Mouse (Mus musculus): ENCODE results near the gene Col2a1. TPM values are rescaled to one million over a fixed set of nuclear protein-coding genes. Genes with fewer than 3 reads are reported as not detected.

The Col2a1 gene
- total RNA-seq, 2 experiments from 2014 or later: 0.42 to 1.0 TPM

DNA sequence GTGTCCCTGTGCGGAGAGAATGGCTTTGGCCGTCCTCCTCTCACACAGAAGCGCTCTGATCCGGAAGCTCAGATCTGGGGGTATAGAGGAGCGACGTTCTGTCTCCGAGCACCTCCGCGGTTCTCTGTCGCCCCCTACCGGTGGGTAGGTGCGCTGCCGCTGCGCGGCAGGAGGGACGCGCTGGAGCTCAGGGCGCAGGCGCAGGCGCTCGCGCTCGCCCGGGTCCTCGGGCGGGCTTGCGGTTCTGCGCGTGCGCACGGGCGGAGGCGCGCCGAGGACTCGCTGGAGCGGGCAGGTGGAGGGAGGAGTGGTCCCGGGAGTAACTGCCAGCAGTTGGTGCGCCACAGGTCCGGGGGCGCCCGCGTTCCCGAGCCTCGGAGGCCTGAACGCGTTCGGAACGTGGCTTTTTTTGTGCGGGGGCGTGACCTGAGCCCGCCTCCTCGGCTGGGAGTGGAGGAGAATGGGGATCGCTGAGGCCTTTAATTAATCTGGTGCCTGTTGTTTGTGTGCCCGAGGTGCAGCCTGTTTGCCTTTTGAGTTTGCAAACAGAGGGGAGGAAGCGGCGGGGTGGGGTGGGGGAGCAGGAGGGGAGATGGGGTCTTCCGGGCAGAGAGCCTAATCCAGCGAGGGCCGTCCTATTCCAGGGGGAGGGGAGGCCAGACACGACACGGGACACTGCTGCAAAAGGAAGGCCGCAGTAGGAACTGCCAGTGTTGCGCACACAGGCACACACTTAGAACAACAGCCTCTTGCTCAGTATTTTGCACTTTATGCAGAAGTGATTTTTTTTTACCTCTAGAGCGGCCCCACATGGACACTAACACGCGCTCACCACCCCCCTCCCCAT lies 40.3 kb downstream of the Col2a1 start, which contains the start of gene Tmem106c:
Tmem106c (plus strand) TSS at position 212 of the 847 bp plus-strand sequence.
- peak; percentile 94 for DNase-seq (ENCODE audit: extremely low spot score in 1 of 2, low spot score in 1 of 2)

DNA sequence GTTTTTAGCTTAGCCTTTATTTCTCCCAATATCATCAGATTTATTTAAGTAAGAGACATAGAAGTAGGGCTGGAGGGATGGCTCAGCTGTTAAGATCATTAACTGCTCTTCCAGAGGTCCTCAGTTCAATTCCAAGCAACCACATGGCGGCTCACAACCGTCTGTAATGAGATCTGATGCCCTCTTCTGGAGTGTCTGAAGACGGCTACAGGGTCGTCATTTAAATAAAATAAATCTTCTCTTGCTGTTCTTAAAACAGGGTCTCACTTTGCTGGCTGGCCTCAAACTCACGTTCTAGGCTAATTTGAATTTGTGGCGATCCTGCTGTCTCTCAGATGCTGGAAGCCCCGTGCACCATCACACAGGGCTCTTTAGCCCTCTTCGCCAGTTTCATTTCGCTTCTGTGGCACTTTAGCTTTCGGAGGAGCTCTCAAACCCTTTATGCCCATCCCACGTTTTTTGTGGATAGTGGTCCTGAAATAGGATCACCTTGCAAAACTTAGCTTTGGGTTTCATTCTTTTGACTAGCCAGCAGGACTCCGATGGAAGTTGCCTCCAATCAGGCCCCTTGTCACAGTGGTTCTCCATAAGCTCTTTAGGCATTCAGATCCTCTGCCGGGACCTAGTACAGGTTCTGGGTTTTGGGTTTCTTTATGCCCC lies 41.0 kb downstream of the Col2a1 start:
- peak in 1 of 2 experiments; percentile 10 for DNase-seq (ENCODE audit: extremely low spot score in 1 of 2, low spot score in 1 of 2)

- DNase-seq (ENCODE audit: extremely low spot score in 1 of 2, low spot score in 1 of 2): no peak
These were observed 48.1 kb downstream of the Col2a1 start for GRCm38 (mm10) chr15:97956416-97956815.

DNA sequence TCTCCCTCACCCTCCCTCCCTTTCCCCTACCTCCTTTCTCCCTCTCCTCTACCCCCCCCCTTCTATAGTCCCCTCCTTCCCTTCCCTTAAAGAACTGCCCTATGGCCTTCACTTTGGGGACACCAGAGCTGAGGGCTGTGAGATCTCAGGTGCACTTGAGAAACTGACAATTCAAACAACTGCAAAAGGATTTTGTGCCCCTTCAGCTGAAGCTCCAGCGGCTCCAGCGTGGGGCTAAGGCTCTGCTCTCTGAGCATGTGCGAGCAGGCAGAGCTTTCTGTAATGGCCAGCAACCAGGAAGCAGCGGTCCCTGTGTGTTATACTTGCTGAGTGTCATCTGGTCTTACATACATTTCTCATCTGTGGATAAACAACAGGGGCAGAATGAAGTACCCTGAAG lies 48.8 kb downstream of the Col2a1 start:
- no peak for DNase-seq (ENCODE audit: extremely low spot score in 1 of 2, low spot score in 1 of 2)

DNA sequence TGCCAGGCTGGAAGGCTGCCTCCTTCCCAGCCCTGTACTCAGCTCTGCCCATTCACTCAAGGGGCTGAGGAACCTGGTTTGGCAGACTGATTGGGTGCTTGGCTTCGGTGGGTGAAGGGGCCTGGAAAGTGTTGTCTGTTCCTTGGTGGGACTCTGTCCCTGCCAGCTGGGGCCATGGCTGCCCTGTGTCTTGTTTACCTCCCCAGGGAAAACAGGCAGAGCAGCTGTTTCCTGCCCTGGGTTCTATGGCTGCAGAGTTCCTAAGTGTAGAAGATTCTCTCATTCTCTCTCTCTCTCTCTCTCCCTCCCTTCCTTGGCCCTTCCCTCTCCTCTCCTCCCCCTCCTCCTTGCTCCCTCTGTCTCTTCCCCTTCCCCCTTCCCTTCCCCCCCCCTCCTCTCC lies 49.2 kb downstream of the Col2a1 start:
- DNase-seq (ENCODE audit: extremely low spot score in 1 of 2, low spot score in 1 of 2): no peak

GRCm38 (mm10) chr15:97954671-97955070 lies 49.8 kb downstream of the Col2a1 start:
- no peak for DNase-seq (ENCODE audit: extremely low spot score in 1 of 2, low spot score in 1 of 2)

GRCm38 (mm10) chr15:97952889-97953189 lies 51.7 kb downstream of the Col2a1 start:
- no peak for DNase-seq (ENCODE audit: extremely low spot score in 1 of 2, low spot score in 1 of 2)

GRCm38 (mm10) chr15:97952137-97952888 lies 52.2 kb downstream of the Col2a1 start:
- peak; percentile 49 to 66 for DNase-seq (ENCODE audit: extremely low spot score in 1 of 2, low spot score in 1 of 2)

DNA sequence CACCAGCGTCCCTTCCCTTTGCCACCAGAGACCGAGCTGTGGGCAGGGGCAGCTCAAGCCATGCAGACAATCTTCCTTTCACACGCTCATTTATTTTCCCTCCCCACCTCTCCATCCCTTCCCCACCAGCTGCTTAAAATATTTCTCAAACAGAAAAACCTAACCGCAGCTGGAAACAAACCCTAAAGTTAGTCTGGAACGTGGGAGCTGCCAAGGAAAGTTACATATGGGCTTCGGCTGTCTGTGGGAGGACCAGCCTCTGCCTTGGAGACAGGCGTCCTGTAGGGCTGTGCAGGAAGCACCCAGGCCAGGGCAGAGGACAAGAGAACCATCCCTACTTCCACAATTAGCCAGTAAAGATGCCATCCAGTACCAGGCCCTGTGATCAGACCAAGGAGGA lies 54.3 kb downstream of the Col2a1 start:
- DNase-seq (ENCODE audit: extremely low spot score in 1 of 2, low spot score in 1 of 2): no peak

- no peak for DNase-seq (ENCODE audit: extremely low spot score in 1 of 2, low spot score in 1 of 2)
These were observed 54.8 kb downstream of the Col2a1 start for GRCm38 (mm10) chr15:97949706-97950105.

GRCm38 (mm10) chr15:97948720-97949119 lies 55.8 kb downstream of the Col2a1 start:
- no peak for DNase-seq (ENCODE audit: extremely low spot score in 1 of 2, low spot score in 1 of 2)

- DNase-seq (ENCODE audit: extremely low spot score in 1 of 2, low spot score in 1 of 2): no peak
These were observed 58.7 kb downstream of the Col2a1 start for GRCm38 (mm10) chr15:97945656-97946315.

- no peak for DNase-seq (ENCODE audit: extremely low spot score in 1 of 2, low spot score in 1 of 2)
These were observed 59.4 kb downstream of the Col2a1 start for GRCm38 (mm10) chr15:97944919-97945574.

GRCm38 (mm10) chr15:97943356-97943755 lies 61.1 kb downstream of the Col2a1 start:
- no peak for DNase-seq (ENCODE audit: extremely low spot score in 1 of 2, low spot score in 1 of 2)

- DNase-seq (ENCODE audit: extremely low spot score in 1 of 2, low spot score in 1 of 2): no peak
These were observed 62.0 kb downstream of the Col2a1 start for GRCm38 (mm10) chr15:97942538-97942937.

GRCm38 (mm10) chr15:97941306-97941705 lies 63.2 kb downstream of the Col2a1 start:
- no peak for DNase-seq (ENCODE audit: extremely low spot score in 1 of 2, low spot score in 1 of 2)

DNA sequence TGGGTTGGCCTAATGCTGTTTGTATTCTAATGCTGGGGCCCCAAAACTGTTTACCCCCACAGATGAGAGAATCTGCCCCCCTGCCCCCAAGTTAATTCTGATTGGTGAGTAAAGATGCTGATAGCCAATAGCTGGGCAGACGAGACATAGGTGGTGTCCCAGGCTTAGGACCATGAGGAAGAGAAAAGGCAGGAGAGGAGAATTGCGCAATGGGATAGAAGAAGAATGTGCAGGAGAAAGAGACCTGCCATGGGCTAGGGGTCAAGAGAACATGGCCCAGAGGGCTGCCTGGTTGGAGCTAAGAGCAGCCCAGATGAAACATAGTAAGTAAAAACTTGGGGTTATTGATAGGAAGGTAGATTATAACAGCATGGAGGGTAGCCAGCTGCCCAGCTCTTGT lies 64.4 kb downstream of the Col2a1 start:
- DNase-seq (ENCODE audit: extremely low spot score in 1 of 2, low spot score in 1 of 2): no peak

- DNase-seq (ENCODE audit: extremely low spot score in 1 of 2, low spot score in 1 of 2): no peak
These were observed 65.9 kb downstream of the Col2a1 start for GRCm38 (mm10) chr15:97938580-97938979.

- DNase-seq (ENCODE audit: extremely low spot score in 1 of 2, low spot score in 1 of 2): no peak
These were observed 72.1 kb downstream of the Col2a1 start for GRCm38 (mm10) chr15:97932441-97932840.

GRCm38 (mm10) chr15:97929259-97929824 lies 75.2 kb downstream of the Col2a1 start:
- no peak for DNase-seq (ENCODE audit: extremely low spot score in 1 of 2, low spot score in 1 of 2)

Measured in layer of hippocampus, postnatal 25 days (tissue).